Mouse (Mus musculus) forebrain, embryonic 16.5 days (tissue): ENCODE results near the gene Tnp1. TPM values are rescaled to one million over a fixed set of nuclear protein-coding genes. Genes with fewer than 3 reads are reported as not detected.

Source experiments
- ATAC-seq: fragments of 200-750 bp; cut with Nextera tagmentation; 2 replicates; pipeline ENCODE4 v1.8.0; 2017; ENCODE audit warnings: mild to moderate bottlenecking, moderate library complexity
- H3K27ac ChIP-seq: fragments of 300-500 bp; sonication (generic); 2 replicates; pipeline ENCODE4 v1.5.1; 2014; ENCODE audit warnings: low read length, control low read depth
- H3K27me3 ChIP-seq: fragments of 300-500 bp; sonication (generic); replicated peaks from 2 replicates; pipeline ENCODE4 v1.6.1; 2014; ENCODE audit warnings: low read length; ENCODE audit not compliant: control insufficient read depth, insufficient read depth
- H3K36me3 ChIP-seq: fragments of 300-500 bp; sonication (generic); 2 replicates; pipeline ENCODE4 v1.6.1; 2014; ENCODE audit not compliant: control insufficient read depth, insufficient read depth
- H3K4me1 ChIP-seq: fragments of 300-500 bp; sonication (generic); replicated peaks from 2 replicates; pipeline ENCODE4 v1.6.1; 2014; ENCODE audit warnings: low read length; ENCODE audit not compliant: control insufficient read depth, insufficient read depth
- H3K4me2 ChIP-seq: fragments of 300-500 bp; sonication (generic); 2 replicates; pipeline ENCODE4 v1.6.1; 2014; ENCODE audit warnings: mild to moderate bottlenecking, low read length, control low read depth
- H3K4me3 ChIP-seq: fragments of 300-500 bp; sonication (generic); replicated peaks from 2 replicates; pipeline ENCODE4 v1.5.1; 2014; ENCODE audit warnings: mild to moderate bottlenecking, low read length, control low read depth
- H3K9ac ChIP-seq: fragments of 300-500 bp; sonication (generic); replicated peaks from 2 replicates; pipeline ENCODE4 v1.6.1; 2014; ENCODE audit warnings: low read depth, low read length, control low read depth
- H3K9me3 ChIP-seq: fragments of 300-500 bp; sonication (generic); 2 replicates; pipeline ENCODE4 v1.6.1; 2016; ENCODE audit warnings: low read length; ENCODE audit not compliant: control insufficient read depth
- WGBS: fragments of 180-500 bp; shearing (Covaris S2); extraction: QIAGEN DNeasy Blood & Tissue Kit; methylation state at CpG from one replicate; pipeline ENCODE4 v1.1.7; 2014; 5-methylcytosine and 5-hydroxymethylcytosine counted together
- polyA plus RNA-seq: library from polyadenylated mRNA; unstranded; fragments of >200 nt; fragmentation: Nextera tagmentation; extraction: Ambion mirVana; gene quantifications from 2 replicates; pipeline ENCODE4 v1.2.1, GENCODE M21; 2015

Gene Tnp1
- polyA plus RNA-seq, 1 experiment from 2014 or later, result not detected

GRCm38 (mm10) chr1:72992209-72992608, 23.5 kb downstream of the Tnp1 start:
- Histone ChIP-seq H3K9me3 (no peaks in the 10 kb centered on the region), H3K27ac (no peak overlapping the region), H3K4me3 (no peak overlapping the region), H3K4me2 (no peak overlapping the region), H3K4me1 (no peaks in the 10 kb centered on the region), H3K36me3 (no peaks in the 10 kb centered on the region), H3K9ac (no peak overlapping the region), H3K27me3 (no peaks in the 10 kb centered on the region)
- ATAC-seq, result no peak
- 77% methylated on average over 2 of the region's 2 CpGs for WGBS

- Histone ChIP-seq H3K27ac (no peak overlapping the region), H3K4me2 (no peak overlapping the region), H3K9me3 (no peaks in the 10 kb centered on the region), H3K36me3 (no peaks in the 10 kb centered on the region), H3K27me3 (no peaks in the 10 kb centered on the region), H3K4me3 (no peak overlapping the region), H3K9ac (no peak overlapping the region), H3K4me1 (no peaks in the 10 kb centered on the region)
- 91% methylated on average over 3 of the region's 3 CpGs for WGBS
- ATAC-seq, result no peak
Observed at GRCm38 (mm10) chr1:72988904-72989303, 26.8 kb downstream of the Tnp1 start.

- Histone ChIP-seq H3K9ac (no peak overlapping the region), H3K36me3 (no peaks in the 10 kb centered on the region), H3K4me2 (no peak overlapping the region), H3K27me3 (no peaks in the 10 kb centered on the region), H3K27ac (no peak overlapping the region), H3K4me3 (no peak overlapping the region), H3K4me1 (no peaks in the 10 kb centered on the region), H3K9me3 (no peaks in the 10 kb centered on the region)
- 89% methylated on average over 4 of the region's 4 CpGs for WGBS
- ATAC-seq, result no peak
Observed at GRCm38 (mm10) chr1:72986715-72987114, 29.0 kb downstream of the Tnp1 start.

GRCm38 (mm10) chr1:72978956-72979355, 36.8 kb downstream of the Tnp1 start:
- WGBS, result 83% methylated on average over 9 of the region's 9 CpGs
- no peak for ATAC-seq
- no peaks in the 10 kb centered on the region for H3K36me3 ChIP-seq
- H3K9me3 ChIP-seq, result no peaks in the 10 kb centered on the region
- no peak overlapping the region for H3K4me2 ChIP-seq
- no peak overlapping the region for H3K9ac ChIP-seq
- no peak overlapping the region for H3K27ac ChIP-seq
- H3K27me3 ChIP-seq, result no peaks in the 10 kb centered on the region
- no peak overlapping the region for H3K4me3 ChIP-seq
- H3K4me1 ChIP-seq, result no peaks in the 10 kb centered on the region

- Histone ChIP-seq H3K27ac (no peak overlapping the region), H3K36me3 (no peaks in the 10 kb centered on the region), H3K4me3 (no peak overlapping the region), H3K4me1 (peaks cover 3% of the 10 kb centered on the region; the same call in 1 of the 2 replicates), H3K4me2 (no peak overlapping the region), H3K9me3 (no peaks in the 10 kb centered on the region), H3K27me3 (no peaks in the 10 kb centered on the region), H3K9ac (no peak overlapping the region)
- no peak for ATAC-seq
Observed at GRCm38 (mm10) chr1:72974226-72974625, 41.5 kb downstream of the Tnp1 start.

- WGBS, result 83% methylated on average over 9 of the region's 9 CpGs
- H3K4me3 ChIP-seq, result no peak overlapping the region
- H3K4me1 ChIP-seq, result peaks cover 3% of the 10 kb centered on the region; the same call in 1 of the 2 replicates
- no peaks in the 10 kb centered on the region for H3K36me3 ChIP-seq
- no peak for ATAC-seq
- no peaks in the 10 kb centered on the region for H3K27me3 ChIP-seq
- no peak overlapping the region for H3K9ac ChIP-seq
- H3K4me2 ChIP-seq, result no peak overlapping the region
- no peak overlapping the region for H3K27ac ChIP-seq
- H3K9me3 ChIP-seq, result no peaks in the 10 kb centered on the region
Observed at GRCm38 (mm10) chr1:72970461-72970860, 45.2 kb downstream of the Tnp1 start.

GRCm38 (mm10) chr1:72969113-72969812, 46.4 kb downstream of the Tnp1 start:
- no peak overlapping the region for H3K4me3 ChIP-seq
- no peak for ATAC-seq
- 38% methylated on average over 10 of the region's 10 CpGs for WGBS
- no peaks in the 10 kb centered on the region for H3K27me3 ChIP-seq
- no peak overlapping the region for H3K4me2 ChIP-seq
- no peak overlapping the region for H3K9ac ChIP-seq
- no peaks in the 10 kb centered on the region for H3K9me3 ChIP-seq
- H3K27ac ChIP-seq, result no peak overlapping the region
- peaks cover 3% of the 10 kb centered on the region; the same call in 1 of the 2 replicates for H3K4me1 ChIP-seq
- H3K36me3 ChIP-seq, result no peaks in the 10 kb centered on the region

GRCm38 (mm10) chr1:72966423-72966822, 49.3 kb downstream of the Tnp1 start:
- Histone ChIP-seq H3K36me3 (no peaks in the 10 kb centered on the region), H3K4me2 (no peak overlapping the region), H3K4me1 (peaks cover 6% of the 10 kb centered on the region; the same call in 1 of the 2 replicates), H3K9ac (no peak overlapping the region), H3K9me3 (no peaks in the 10 kb centered on the region), H3K4me3 (no peak overlapping the region), H3K27ac (no peak overlapping the region), H3K27me3 (no peaks in the 10 kb centered on the region)
- ATAC-seq, result no peak
- 91% methylated on average over 4 of the region's 4 CpGs for WGBS
